Mouse (Mus musculus): ENCODE data around the gene Ap1s2.

Gene Ap1s2

GRCm38 (mm10) chrX:163981500-163981899 is 72.7 kb downstream of the Ap1s2 start:
- no peak for DNase-seq

GRCm38 (mm10) chrX:163982129-163982528 is 73.3 kb downstream of the Ap1s2 start:
- no peak for DNase-seq
